Mouse (Mus musculus) cerebellum, postnatal 36 days (tissue): ENCODE results near the gene Ntrk3.

Source experiments
- DNase-seq, 2 experiments: peaks; one replicate each; pipeline ENCODE4 v3.0.0; 2021 to 2022; ENCODE audit warnings: mixed read lengths in 2 of 2

The Ntrk3 gene

DNA sequence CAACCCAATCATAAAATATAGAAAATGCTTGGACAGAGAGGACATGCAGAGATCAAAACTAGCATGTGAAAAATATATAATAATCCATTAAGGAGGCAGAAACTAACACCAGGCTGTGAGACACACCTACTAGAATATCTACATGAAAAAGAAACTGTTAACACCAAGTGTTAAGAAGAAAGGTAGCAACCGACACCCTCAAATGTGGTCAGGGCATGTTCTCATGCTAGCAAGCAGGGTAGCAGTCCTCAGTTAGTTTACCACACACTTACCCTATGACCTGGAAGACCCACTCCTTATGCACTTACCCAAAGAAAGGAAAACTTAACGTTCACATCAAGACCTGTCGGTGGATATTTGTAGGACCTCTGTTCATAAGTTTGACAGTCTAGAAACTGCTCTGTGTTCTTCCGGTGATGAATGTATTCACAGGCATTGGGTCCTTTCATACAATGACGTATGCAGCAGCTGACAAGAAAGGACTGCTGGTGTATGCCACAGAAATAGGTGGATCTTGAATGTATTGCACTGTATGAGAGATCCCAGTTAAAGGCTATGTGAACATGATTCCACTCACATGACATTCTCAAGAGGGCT, at the start of gene Ntrk3:
Gene Ntrk3, minus strand, starts transcription at position 399 of the 597 bp plus-strand sequence.
- no peak for DNase-seq

DNA sequence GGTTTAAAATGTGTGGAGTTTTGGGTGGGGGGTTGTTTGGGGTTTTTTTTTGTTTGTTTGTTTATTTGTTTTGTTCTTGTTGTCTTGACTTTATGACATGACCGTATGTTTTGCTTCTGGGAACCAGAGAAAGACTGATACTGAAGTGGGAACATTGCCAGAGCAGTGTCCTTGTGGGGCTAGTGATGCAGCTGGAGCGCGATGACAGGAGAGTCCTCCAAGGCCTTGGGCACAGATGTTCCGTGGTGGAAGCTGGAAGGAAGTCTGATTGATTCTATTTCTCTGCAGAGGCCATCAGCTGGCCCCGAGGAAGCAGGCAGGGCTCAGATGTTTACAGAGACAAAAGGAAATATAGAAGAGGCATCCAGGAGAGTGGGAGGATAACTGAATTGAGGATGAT, 48.1 kb upstream of the Ntrk3 start:
- DNase-seq, result no peak

DNA sequence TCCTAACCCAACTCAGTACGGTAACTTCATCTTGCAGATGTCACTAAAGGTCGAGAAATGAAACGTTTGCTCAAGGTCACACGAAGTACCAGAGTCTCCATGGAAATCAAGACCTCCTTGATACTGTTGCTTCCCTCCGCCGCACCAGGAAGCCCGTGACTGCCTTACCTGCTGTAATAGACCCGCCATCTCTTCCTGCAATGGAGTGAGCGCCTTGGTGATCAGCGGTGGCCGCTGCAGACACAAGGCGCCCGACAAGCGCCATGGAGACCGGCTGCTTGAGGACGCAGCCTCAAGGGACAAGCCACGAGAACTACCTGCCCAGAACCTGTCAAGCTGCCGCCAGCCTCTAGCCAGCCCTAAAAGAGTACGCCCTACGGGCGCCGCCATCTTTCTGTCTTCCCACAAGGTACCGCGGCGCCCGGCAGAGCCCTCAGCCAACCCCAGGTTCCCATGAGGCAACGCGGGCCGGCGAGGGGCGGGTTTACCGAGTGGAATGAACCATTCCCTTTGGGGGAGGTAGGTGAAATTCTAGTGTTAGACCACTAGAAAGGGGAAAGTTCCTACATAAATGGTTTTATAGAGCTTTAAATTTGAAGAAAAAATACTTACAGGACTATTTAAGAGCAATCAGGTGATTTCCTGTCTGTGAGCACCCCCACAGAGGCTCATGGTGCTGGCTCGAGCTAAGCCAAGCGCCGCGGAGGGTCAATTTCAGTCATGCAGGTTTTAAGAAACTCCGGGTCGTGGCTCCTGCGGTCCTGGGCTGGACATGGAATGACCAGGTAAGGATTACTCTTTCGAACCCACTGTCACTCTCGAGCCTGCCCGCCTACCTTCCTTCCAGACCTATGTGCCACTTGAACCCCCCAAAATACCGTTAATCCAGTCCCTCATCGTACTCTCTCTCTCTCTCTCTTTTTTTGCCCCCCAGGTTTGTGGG, 45.1 kb upstream of the Ntrk3 start, which contains the start of the genes Mrps11 and Mrpl46:
Gene Mrps11, plus strand, starts transcription at position 481 of the 943 bp plus-strand sequence.
Gene Mrpl46, minus strand, starts transcription at position 893 of the 943 bp plus-strand sequence.
- peak; percentile 86 to 87 for DNase-seq

DNA sequence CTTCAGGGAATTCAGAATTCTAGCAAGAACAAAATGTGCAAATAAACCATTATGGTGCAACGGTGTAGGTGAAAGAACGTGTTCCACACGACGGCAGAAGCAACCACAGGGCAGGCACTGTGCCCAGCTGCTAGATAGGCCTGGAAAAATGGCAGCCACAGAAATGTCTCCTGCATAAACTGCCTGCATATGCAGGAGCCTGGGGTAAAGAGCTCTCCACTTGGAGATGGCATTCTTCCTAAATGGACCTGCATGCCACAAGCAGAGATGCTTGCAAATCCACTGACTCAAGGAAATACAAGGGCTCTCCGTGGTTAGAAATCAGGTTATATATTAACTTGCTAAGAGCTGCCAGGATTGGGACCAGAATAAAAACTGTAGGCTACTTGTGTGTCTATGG, 40.9 kb upstream of the Ntrk3 start:
- no peak for DNase-seq

DNA sequence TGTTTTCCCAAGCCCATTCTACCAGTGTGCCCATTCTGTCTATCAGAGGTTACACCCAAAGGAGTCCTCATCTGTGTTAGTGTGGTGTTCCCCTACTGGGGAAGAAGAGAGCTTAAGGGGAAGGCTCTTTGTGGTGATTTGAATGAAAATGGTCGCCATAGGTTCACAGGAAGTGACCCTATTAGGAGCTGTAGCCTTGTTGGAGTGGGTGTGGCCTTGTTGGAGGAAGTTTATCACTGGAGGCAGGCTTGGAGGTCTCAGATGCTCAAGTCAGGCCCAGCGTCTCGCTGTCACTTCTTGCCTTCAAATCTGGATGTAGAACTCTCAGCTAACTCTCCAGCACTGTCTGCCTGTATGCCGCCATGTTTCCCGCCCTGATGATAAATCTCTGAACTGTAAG, 33.1 kb upstream of the Ntrk3 start:
- no peak for DNase-seq

DNA sequence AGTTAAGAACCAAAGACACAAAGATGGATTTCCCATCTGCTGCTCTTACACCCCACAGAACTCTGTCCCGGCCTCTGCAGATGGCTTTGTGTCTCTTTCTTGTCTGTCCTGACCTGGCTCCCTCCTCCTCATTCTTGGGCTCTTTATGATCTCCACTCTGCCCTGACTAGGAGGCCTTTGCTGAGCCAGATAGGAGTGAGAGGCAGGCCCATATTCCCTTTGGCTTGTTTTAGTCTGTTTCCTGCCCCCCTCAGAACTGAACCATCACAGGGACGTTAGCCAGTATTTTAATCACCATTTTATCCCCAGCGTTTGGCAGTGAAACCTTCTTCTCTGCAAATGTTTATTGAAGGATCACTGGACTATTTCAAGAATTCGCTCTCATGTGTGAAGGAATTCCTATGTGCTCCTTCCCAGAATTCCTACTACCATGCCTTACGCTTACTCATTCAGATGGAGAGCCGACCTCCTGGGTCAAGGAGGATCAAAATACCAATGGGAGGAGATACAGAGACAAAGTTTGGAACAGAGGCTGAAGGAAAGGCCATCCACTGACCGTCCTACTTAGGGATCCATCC, 31.4 kb upstream of the Ntrk3 start:
- no peak for DNase-seq

DNA sequence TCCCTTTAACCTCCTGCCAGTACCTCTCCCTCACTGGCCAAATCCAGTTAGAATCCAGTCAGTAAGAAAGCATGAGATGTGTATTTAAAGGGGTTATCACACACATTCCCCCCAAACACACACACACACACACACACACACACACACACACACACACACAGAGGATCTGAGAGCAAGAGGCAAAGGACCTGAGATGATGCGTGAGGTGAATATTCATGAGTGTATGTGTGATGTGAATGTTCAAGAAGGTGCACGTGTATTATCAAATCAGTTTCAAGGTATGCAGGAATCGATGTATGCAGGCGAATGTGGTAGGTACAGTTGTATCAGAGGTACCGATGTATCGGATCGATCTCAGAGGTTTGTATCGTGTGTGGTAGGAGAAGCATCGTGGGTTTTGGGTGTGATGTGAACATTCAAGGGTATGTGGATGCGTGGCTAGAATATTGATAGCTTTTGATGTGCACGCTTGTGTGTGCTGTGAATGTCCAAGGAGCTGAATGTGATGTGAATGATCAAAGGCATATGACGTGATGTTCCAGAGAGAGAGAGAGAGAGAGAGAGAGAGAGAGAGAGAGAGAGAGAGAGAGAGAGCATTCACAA, 30.2 kb upstream of the Ntrk3 start:
- DNase-seq, result no peak

DNA sequence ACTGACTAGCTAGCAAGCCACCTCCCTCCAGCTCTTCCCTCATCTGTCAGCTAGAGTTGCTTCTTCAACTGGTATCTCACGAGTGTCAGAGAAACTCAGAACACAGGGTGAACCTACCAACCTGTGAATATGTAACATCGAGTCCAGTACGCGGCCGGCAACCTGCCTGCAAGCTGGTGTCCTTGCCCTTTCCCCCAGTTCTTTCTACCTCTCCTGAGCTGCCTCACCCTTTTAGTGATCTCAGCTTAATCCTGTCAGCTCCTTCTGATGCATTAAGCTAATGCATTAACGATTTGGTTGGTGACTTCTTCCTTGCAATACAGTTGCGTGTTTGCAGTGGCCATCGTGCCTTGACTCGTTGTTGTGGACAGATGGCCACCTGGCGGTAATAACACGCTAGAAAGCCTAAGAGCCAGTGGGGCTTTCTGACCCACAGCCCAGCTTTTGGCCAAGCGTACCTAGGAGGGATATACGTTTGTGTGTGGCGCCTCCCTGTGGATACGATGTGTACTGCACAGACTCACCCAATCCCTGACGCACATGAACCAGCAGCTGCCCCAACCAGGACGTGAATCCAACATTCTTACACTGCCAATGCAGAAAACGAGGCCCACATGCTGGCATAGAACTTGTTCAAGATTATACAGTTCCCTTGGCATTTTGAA, 28.3 kb upstream of the Ntrk3 start:
- DNase-seq, result peak; percentile 91 to 95

DNA sequence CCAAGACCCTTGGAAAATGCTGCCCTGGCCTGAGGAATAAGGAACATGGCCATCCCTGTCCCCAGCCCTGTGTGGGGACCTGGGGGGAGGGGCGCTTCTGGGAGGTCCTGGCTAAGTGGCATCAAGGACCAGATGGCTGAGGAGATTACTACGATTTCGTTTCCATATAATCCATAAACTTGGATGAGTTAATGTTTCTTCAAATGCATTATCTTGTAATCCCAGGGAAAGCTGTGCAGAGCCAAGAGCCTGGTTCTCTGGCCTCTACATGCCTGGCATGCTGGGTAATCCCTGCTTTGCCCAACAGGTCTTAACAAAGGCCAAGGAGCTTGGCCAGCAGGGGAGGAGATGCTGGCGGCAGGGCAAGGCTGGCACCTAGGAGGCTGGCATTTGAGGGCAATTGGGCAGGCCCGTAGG, 27.4 kb upstream of the Ntrk3 start:
- peak; percentile 55 to 58 for DNase-seq

DNA sequence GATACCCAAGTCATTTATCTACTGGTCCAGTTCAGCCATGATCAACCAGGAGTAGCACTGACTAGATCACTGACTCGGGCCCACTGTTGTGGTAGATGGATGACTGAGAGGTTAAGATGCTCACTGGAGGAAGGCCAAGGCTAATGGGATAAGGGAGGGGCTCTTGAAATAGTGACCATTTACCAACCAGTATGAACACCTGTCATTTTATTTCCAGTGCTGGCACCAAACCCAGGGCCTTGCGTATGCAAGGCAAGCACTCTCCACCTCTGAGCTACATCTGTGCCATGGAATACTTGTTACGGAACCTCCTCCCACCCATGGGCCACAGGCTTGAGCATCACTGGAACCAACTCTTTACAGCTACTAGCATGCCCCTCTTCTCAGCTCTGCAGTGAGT, 26.0 kb upstream of the Ntrk3 start:
- DNase-seq, result no peak

DNA sequence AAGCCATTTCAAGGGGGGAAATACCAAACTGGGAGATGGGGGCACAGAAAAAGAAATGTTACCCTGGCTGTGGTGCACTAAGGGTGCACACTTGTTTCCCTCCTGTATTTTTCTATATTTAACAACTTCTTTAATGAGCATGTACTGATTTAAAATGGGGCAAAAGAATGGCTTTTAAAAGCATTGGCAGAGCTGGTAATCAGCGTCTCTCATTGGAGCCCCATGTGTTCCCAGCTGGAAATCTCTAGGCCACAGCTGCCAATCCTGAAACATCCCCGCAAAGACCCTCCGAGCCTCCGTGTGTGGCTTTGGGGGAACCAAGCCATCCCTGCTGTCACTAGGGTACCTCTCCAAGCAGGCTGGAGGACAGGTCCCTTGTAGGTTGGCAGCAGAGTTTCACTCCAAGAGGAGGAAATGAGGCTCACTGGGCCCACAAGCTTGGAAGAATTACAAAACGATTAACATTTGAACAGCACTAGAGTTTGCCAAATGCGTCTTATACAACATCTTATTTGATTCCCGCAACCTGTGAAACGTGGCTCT, 16.7 kb upstream of the Ntrk3 start:
- DNase-seq, result no peak

DNA sequence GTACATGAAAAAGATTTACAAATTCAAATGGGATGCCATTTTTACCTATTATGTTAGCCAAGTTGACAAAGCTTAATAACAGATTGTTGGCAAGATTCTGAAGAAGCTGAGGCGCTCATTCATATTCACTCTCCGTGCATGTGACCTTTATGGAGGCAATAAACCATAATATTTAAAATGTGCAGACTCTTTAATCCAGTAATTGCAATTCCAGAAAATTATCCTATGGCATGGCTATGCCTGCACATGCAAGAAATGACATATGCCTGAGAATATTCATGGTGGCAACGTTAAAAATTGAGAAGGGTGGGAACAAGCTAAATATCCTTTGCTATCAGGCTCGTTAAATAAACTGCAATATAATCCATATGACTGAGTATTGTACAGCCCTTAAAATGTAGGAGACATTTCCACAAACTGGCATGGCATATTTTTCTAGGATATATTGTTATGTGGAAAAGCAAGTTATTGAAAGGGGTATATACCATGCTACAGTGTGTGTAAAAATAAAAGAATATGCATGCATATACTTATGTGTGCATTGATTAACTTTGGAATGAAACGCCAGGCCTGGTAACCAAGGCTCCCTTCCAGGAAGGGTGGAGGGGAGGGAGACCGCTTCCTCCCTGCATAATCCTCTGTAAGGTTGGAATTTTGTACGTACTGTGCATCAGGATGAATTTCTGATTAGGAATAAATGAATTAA, 16.1 kb upstream of the Ntrk3 start:
- no peak for DNase-seq

DNA sequence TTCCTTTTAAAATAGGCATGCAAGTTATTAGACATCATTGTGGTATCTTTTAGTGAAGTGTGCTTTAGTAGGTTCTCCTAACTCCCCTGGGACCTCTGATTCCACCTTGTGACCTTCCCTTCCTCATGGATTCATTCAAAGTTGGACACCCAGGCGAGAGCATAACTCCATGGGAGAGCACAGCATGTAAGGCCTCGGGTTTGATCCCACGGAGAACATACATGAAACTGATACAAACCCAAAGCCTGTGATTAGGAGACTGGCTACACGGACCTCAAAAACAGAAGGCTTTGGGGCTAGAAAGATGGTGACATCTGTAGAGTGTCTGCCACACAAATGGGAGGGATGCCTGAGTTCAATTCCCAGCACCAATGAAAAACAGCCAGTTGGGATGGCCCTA, 15.1 kb upstream of the Ntrk3 start:
- DNase-seq, result no peak

DNA sequence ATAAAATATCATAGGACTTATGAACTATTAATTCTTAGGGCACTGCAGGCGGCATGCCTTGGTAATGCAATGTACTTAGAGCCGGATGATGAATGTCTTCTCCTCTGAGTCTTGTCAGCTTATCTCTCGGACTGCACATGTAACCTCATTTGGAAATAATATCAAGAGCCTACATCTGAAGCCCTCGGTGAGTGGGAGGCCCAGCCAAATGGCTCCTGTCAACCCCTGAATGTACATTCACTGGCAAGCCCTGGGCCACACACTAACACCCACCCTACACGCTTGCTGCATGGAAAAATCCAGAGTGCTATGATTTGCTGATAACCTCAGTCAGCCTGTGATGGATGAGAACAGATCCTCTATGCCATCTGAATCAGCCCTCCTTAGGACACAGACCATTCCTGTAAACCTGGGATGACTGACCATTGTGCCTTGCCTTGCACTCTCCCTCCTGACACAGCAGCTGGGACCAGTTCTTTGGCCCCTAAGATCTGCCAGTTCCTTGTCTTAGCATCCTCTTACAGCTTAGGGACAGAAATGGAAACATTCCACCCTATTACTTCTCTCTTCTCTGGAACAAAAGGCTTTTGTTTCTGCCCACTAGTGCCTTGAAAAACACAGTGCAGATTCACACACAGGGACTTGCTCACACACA, 6.0 kb upstream of the Ntrk3 start:
- DNase-seq, result no peak

DNA sequence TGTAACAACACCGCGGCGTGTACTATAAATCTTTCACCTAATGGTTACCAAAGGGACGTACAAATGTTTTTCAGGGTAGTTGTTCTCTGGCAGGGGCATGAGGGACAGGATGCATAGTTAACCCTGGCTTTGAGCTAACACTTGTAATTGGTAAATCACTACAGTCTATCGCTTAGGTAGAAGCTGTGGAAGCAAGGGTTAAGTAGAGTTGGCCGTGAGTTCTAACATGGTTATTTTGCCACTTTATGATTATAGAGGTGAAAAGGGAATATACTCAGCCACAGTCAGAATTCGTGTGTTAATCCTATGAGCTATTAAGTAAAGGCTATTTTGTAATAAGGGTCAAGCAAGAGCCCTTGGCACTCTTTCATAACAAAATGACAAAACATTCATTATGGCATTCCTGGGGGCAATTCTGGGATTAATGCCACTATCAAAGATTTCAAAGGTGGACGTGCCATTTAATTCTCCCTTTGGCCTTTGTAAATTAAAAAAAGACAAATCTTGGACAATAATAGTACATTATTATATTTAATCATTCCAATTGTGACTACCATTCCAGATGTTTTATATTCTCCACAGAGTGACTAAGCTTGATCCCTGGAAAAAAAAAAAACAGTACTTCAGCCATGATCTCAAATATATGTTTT, 1.7 kb upstream of the Ntrk3 start:
- DNase-seq, result no peak

DNA sequence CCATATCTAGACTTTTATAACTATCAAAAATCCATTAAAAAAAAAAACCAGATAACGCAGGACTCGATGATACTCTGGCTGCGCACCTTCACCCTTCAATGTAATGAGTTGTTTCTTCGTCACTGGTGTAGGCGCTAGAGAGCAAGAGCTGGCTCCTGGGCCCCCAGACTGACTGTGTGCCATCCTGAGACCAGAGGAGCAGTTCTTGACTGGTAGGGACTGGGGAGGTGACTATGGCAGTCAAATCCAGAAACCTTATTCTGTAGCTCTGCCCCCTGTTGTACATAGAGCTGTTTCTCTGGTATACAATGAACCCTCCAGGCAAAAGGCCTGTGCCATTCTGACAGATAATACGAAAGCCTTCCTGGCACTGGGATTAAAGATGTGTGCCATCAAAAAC, 616 bp downstream of the Ntrk3 start:
- DNase-seq, result no peak

DNA sequence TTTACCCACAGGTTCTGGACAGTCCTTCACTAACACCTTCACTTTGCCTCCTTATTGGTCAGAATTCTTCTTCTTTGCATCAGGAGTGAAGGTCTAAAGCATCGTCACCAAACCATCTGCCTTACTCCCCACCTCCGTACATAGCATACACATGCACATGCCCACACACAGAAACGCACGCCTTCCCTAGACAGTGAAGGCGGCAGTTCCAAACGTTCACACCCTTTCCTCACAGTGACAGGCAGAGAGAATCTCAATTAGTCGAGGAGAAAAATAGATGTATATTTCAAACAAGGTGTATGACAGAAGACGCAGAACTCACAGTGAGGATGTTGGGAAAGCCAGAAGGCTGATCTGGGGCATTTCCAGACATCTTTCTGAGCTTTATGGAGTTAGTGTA, 6.4 kb downstream of the Ntrk3 start:
- DNase-seq, result no peak

DNA sequence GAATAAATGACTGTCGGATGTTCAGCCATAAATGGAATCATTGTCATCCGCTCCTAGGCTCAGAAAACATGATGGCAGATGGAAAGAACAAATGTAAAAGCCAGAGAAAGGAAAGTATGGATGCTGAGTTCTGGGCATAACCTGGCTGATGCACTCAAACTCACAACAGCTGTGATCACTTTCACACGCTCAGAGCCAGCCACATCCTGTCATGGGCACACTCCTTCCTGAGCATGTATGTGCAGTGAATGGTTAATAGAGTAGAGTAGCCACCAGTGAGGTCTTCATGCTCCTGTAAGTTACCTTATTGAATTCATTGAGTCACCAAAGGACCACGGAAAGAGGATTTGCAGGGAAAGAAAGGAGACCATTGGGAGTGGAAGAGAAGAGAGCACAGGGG, 13.2 kb downstream of the Ntrk3 start:
- DNase-seq, result no peak

DNA sequence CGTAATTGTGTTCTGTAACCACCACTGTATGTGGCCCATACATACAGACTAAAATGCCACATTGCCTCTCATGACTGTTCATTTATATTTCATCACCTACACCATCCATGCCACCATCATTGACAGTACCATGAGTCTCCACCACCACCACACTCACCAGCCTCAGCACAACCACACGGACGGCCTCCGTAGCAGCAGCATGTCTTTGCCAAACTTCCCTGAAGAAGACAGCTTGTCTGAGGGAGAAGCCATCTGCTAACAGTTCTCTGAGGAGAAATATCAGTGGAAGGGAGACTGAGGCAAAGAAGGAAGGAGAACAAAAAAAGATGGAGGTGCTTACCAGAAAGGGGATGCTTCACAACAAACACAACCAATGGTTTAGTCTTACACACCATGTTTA, 15.8 kb downstream of the Ntrk3 start:
- no peak for DNase-seq

DNA sequence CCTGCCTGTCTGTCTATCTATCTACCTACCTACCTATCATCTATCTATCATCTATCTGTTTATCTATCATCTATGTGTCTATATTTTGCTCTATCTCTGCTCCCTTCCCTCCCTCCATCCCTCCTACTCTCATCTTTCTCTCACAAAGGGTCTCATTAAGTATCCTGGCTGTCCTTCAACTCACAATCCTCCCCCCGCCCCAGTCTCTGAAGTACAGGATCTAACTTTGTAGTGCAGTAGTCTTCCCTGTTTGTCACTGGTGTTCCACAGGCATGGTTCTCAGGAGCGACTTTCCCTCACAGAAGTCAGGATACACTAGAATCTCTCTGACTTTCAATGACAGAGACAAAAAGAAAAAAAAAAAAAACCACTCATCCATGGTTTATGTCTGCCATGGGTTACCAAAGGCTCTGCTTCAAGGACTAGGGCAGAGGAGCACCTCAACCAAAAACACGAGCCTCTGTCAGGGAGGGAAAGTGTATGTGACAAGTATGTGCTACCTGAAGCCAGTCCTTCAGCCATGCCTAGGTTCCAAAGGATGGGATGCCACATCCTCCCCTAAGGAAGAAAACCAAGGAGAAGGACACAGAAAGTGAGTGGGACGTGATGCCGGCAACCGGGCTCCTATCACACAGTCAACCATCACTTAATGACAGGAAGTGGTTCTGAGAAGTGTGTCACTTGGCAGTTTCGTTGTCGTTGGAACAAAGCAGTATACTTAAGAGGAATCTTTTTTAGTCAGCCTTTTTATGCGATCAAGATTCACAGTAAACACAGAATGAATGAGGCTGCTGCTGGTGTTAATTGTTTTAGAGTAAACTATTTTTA, 16.6 kb downstream of the Ntrk3 start:
- DNase-seq, result no peak
